ENCODE assay signal across 26 mouse cellular contexts in genomic region chr11:53781201-53781775, GRCm38 (mm10). TPM values are rescaled to one million over a fixed set of nuclear protein-coding genes. Genes with fewer than 3 reads are reported as not detected.
DNase-seq lines count a peak whose midpoint lies in the region; TF ChIP-seq lines count a peak whose summit lies in the region.
"Had no signal": no experiment of that assay in that cellular context is flagged by ENCODE, and none has a peak within 500 bp of the region (broad histone marks: within the 10 kb centered on the region; RNA-seq: fewer than 3 reads in every experiment).

No protein-coding gene starts in this region.

- TF ChIP-seq CTCF in liver, adult 2 months (IDR thresholded peaks at IDR 0.05; ENCODE audit: low read depth, low read length) = no peak
- TF ChIP-seq CTCF in small intestine, adult 2 months (IDR thresholded peaks at IDR 0.05; ENCODE audit: extremely low read depth, insufficient read length, insufficient replicate concordance, low read depth, low read length) = no peak

- DNase-seq in liver, adult 2 months (ENCODE audit: extremely low read depth, low read depth, low spot score) = peak; percentile 89
- DNase-seq in liver (no peak), R1 (ENCODE audit: low read depth, low spot score) (peak; percentile 61)
- peak; percentile 40 for DNase-seq in induced T-regulatory cell, adult 2 months (ENCODE audit: low read depth)
- no peak for DNase-seq in cerebellum, adult 11 months
- no peak for DNase-seq in frontal cortex, postnatal 25 days (ENCODE audit: low spot score in 2 of 2)
- DNase-seq: adrenal gland, adult 8-10 months; cerebellum, adult 9-11 months; gastrocnemius, postnatal 14 days; heart, postnatal 36 days; kidney, adult 2 months; layer of hippocampus, adult 9-11 months; lung, embryonic 14.5 days; lung, postnatal 14 days; right cerebral cortex, adult 18-20 months had no signal

- TF ChIP-seq POLR2A in liver, adult 2 months (IDR thresholded peaks at IDR 0.05; ENCODE audit: extremely low read depth, insufficient read depth, low read length) = no peak
- TF ChIP-seq POLR2A in small intestine, adult 2 months (IDR thresholded peaks at IDR 0.05; ENCODE audit: low read depth, low read length) = no peak

- peaks cover 11% of the 10 kb centered on the region for H3K36me3 ChIP-seq in liver, adult 2 months (ENCODE audit: control insufficient read depth, insufficient read depth, low read length)
- H3K36me3 ChIP-seq in small intestine, adult 2 months (ENCODE audit: control insufficient read depth, insufficient read depth, low read length) = peaks cover 38% of the 10 kb centered on the region
- H3K36me3 ChIP-seq: forebrain, embryonic 15.5 days; hindbrain, embryonic 12.5 days; midbrain, embryonic 10.5 days; midbrain, embryonic 15.5 days; neural tube, embryonic 15.5 days had no signal

- H3K4me3 ChIP-seq in liver, adult 2 months (ENCODE audit: insufficient read depth, low read depth, low read length) = no peak overlapping the region
- no peak overlapping the region for H3K4me3 ChIP-seq in small intestine, adult 2 months (ENCODE audit: low read depth, low read length)
- H3K4me3 ChIP-seq: embryonic facial prominence, embryonic 13.5 days; forebrain, embryonic 10.5 days; forebrain, embryonic 15.5 days; hindbrain, embryonic 12.5 days; limb, embryonic 10.5 days; limb, embryonic 15.5 days; midbrain, embryonic 10.5 days; midbrain, embryonic 15.5 days; neural tube, embryonic 15.5 days had no signal

- 67% methylated on average over 4 of the region's 4 CpGs for WGBS in liver, adult 2 months
- WGBS in small intestine, adult 2 months = 79% methylated on average over 4 of the region's 4 CpGs

- H3K27ac ChIP-seq in liver, adult 2 months (replicated peaks; ENCODE audit: insufficient read depth, low read depth, low read length) = peak overlapping the region; percentile 66
- H3K27ac ChIP-seq in small intestine, adult 2 months (ENCODE audit: insufficient read depth, low read depth, low read length) = peak overlapping the region; percentile 45
- H3K27ac ChIP-seq: embryonic facial prominence, embryonic 13.5 days; forebrain, embryonic 10.5 days; forebrain, embryonic 15.5 days; hindbrain, embryonic 12.5 days; hindbrain, postnatal 0 days; limb, embryonic 10.5 days; limb, embryonic 15.5 days; midbrain, embryonic 10.5 days; midbrain, embryonic 15.5 days; neural tube, embryonic 15.5 days had no signal

- no peaks in the 10 kb centered on the region for H3K27me3 ChIP-seq in liver, adult 2 months (ENCODE audit: control insufficient read depth, insufficient read depth, low read length)
- H3K27me3 ChIP-seq in small intestine, adult 2 months (ENCODE audit: control insufficient read depth, insufficient read depth, low read length) = no peaks in the 10 kb centered on the region
- H3K27me3 ChIP-seq: embryonic facial prominence, embryonic 13.5 days; forebrain, embryonic 15.5 days; hindbrain, embryonic 12.5 days; limb, embryonic 15.5 days; midbrain, embryonic 15.5 days; neural tube, embryonic 15.5 days had no signal

- no peak overlapping the region for H3K9ac ChIP-seq in liver, adult 2 months (ENCODE audit: low read depth, low read length)
- H3K9ac ChIP-seq: embryonic facial prominence, embryonic 13.5 days; forebrain, embryonic 15.5 days; hindbrain, embryonic 12.5 days; limb, embryonic 15.5 days; lung, embryonic 14.5 days; midbrain, embryonic 15.5 days; neural tube, embryonic 15.5 days had no signal

- H3K4me1 ChIP-seq in liver, adult 2 months (ENCODE audit: control insufficient read depth, insufficient read depth, low read length) = peaks cover 20% of the 10 kb centered on the region
- H3K4me1 ChIP-seq in small intestine, adult 2 months (ENCODE audit: control insufficient read depth, insufficient read depth, insufficient read length, low read length) = peaks cover 34% of the 10 kb centered on the region; the same call in 1 of the 2 replicates
- H3K4me1 ChIP-seq: embryonic facial prominence, embryonic 13.5 days; forebrain, embryonic 15.5 days; hindbrain, embryonic 12.5 days; limb, embryonic 15.5 days; midbrain, embryonic 15.5 days; neural tube, embryonic 15.5 days had no signal

- no peaks in the 10 kb centered on the region for H3K79me2 ChIP-seq in liver, adult 2 months (ENCODE audit: control insufficient read depth, insufficient read depth, low read length)

RNA-seq across cellular contexts. Expression of gene Gm17334, which starts 8.3 kb away (rescaled TPM):
- total RNA-seq in liver, adult 2 months (2014; rRNA removed) = not detected in 2 replicates
- polyA plus RNA-seq in liver, adult 2 months (2012; rRNA removed) = 0.16 TPM in 1 of 2 replicates, not detected in the other
- polyA plus RNA-seq in small intestine, adult 2 months (2012; rRNA removed) = 0.25 and 1.6 TPM in 2 replicates
- total RNA-seq: hindbrain, postnatal 0 days had no signal
- polyA plus RNA-seq: embryonic facial prominence, embryonic 13.5 days; forebrain, embryonic 10.5 days; forebrain, embryonic 15.5 days; hindbrain, embryonic 12.5 days; hindbrain, postnatal 0 days; limb, embryonic 10.5 days; midbrain, embryonic 10.5 days; midbrain, embryonic 15.5 days; neural tube, embryonic 15.5 days had no signal

RNA-seq across cellular contexts. Expression of gene Irf1, which starts 11.5 kb away (rescaled TPM):
- total RNA-seq in liver, adult 2 months (2014; rRNA removed) = 37.5 and 44.2 TPM in 2 replicates
- polyA plus RNA-seq in liver, adult 2 months (2012; rRNA removed) = 27.9 and 43.0 TPM in 2 replicates
- 93.3 and 233 TPM in 2 replicates for polyA plus RNA-seq in small intestine, adult 2 months (2012; rRNA removed)

Comparison
In these comparisons a context has a peak if more than half of its experiments do, and no peak if none do; other contexts are left out.
1. DNase-seq: peak in liver, adult 2 months (single experiment), R1 (single experiment) and induced T-regulatory cell, adult 2 months (single experiment); none in liver (single experiment), cerebellum, adult 11 months (single experiment) and frontal cortex, postnatal 25 days (0 of 2).